Mouse (Mus musculus): ENCODE results near the gene Dcps. TPM values are rescaled to one million over a fixed set of nuclear protein-coding genes. Genes with fewer than 3 reads are reported as not detected.

Gene Dcps
- 73.4 and 79.2 TPM in 2 replicates for polyA plus RNA-seq (2015; fragmentation: Nextera tagmentation; extraction: Ambion mirVana)

GRCm38 (mm10) chr9:35175251-35176123 lies at the start of gene Dcps:
Dcps (minus strand) TSS chr9:35176061.
- Histone ChIP-seq H3K4me3 (ENCODE audit: low read depth, low read length) (peak within 1 kb of the TSS; percentile 54), H3K4me1 (ENCODE audit: control insufficient read depth, insufficient read depth, low read length) (peaks cover 12% of the 10 kb centered on the region), H3K4me2 (ENCODE audit: low read length) (peak within 1 kb of the TSS; percentile 93), H3K9ac (ENCODE audit: low read depth, low read length) (peak within 1 kb of the TSS; percentile 68), H3K36me3 (ENCODE audit: control insufficient read depth, insufficient read depth, low read length) (no peaks in the 10 kb centered on the region), H3K27me3 (ENCODE audit: control insufficient read depth, insufficient read depth, low read depth, low read length) (no peaks in the 10 kb centered on the region), H3K9me3 (replicated peaks; ENCODE audit: control insufficient read depth, low read length, poor library complexity, severe bottlenecking) (no peaks in the 10 kb centered on the region), H3K27ac (ENCODE audit: low read length) (peak within 1 kb of the TSS; percentile 93)
- peak; percentile 98 for ATAC-seq
- WGBS = 0% methylated on average over 38 of the region's 38 CpGs

- WGBS = 93% methylated on average over 3 of the region's 3 CpGs
- H3K4me3 ChIP-seq (ENCODE audit: low read depth, low read length) = no peak overlapping the region
- H3K27me3 ChIP-seq (ENCODE audit: control insufficient read depth, insufficient read depth, low read depth, low read length) = no peaks in the 10 kb centered on the region
- no peak overlapping the region for H3K9ac ChIP-seq (ENCODE audit: low read depth, low read length)
- peaks cover 18% of the 10 kb centered on the region for H3K36me3 ChIP-seq (ENCODE audit: control insufficient read depth, insufficient read depth, low read length)
- H3K27ac ChIP-seq (ENCODE audit: low read length) = no peak overlapping the region
- H3K4me1 ChIP-seq (ENCODE audit: control insufficient read depth, insufficient read depth, low read length) = no peaks in the 10 kb centered on the region
- H3K9me3 ChIP-seq (replicated peaks; ENCODE audit: control insufficient read depth, low read length, poor library complexity, severe bottlenecking) = no peaks in the 10 kb centered on the region
- ATAC-seq = no peak
- no peak overlapping the region for H3K4me2 ChIP-seq (ENCODE audit: low read length)
These were observed 47.6 kb upstream of the Dcps start for GRCm38 (mm10) chr9:35223466-35223865.

GRCm38 (mm10) chr9:35217963-35218362 lies 42.1 kb upstream of the Dcps start:
- H3K4me1 ChIP-seq (ENCODE audit: control insufficient read depth, insufficient read depth, low read length) = no peaks in the 10 kb centered on the region
- no peak overlapping the region for H3K4me3 ChIP-seq (ENCODE audit: low read depth, low read length)
- no peak for ATAC-seq
- no peaks in the 10 kb centered on the region for H3K27me3 ChIP-seq (ENCODE audit: control insufficient read depth, insufficient read depth, low read depth, low read length)
- no peak overlapping the region for H3K9ac ChIP-seq (ENCODE audit: low read depth, low read length)
- WGBS = 81% methylated on average over 1 of the region's 1 CpGs
- H3K27ac ChIP-seq (ENCODE audit: low read length) = no peak overlapping the region
- H3K4me2 ChIP-seq (ENCODE audit: low read length) = no peak overlapping the region
- no peaks in the 10 kb centered on the region for H3K9me3 ChIP-seq (replicated peaks; ENCODE audit: control insufficient read depth, low read length, poor library complexity, severe bottlenecking)
- peaks cover 39% of the 10 kb centered on the region for H3K36me3 ChIP-seq (ENCODE audit: control insufficient read depth, insufficient read depth, low read length)

- H3K4me1 ChIP-seq (ENCODE audit: control insufficient read depth, insufficient read depth, low read length) = peaks cover 17% of the 10 kb centered on the region
- H3K27ac ChIP-seq (ENCODE audit: low read length) = peak overlapping the region; percentile 64; the same call in 1 of the 2 replicates
- peaks cover 27% of the 10 kb centered on the region for H3K36me3 ChIP-seq (ENCODE audit: control insufficient read depth, insufficient read depth, low read length)
- WGBS = 36% methylated on average over 26 of the region's 26 CpGs
- H3K9ac ChIP-seq (ENCODE audit: low read depth, low read length) = peak overlapping the region; percentile 93
- no peaks in the 10 kb centered on the region for H3K9me3 ChIP-seq (replicated peaks; ENCODE audit: control insufficient read depth, low read length, poor library complexity, severe bottlenecking)
- H3K4me2 ChIP-seq (ENCODE audit: low read length) = peak overlapping the region; percentile 93
- peak overlapping the region; percentile 60 for H3K4me3 ChIP-seq (ENCODE audit: low read depth, low read length)
- H3K27me3 ChIP-seq (ENCODE audit: control insufficient read depth, insufficient read depth, low read depth, low read length) = no peaks in the 10 kb centered on the region
- no peak for ATAC-seq
These were observed 36.0 kb upstream of the Dcps start for GRCm38 (mm10) chr9:35211573-35212511.

GRCm38 (mm10) chr9:35210542-35211474 lies 34.9 kb upstream of the Dcps start, which contains the start of gene Foxred1:
Foxred1 (minus strand) TSS chr9:35211055.
- Histone ChIP-seq H3K27ac (ENCODE audit: low read length) (peak within 1 kb of the TSS; percentile 95), H3K36me3 (ENCODE audit: control insufficient read depth, insufficient read depth, low read length) (peaks cover 28% of the 10 kb centered on the region), H3K27me3 (ENCODE audit: control insufficient read depth, insufficient read depth, low read depth, low read length) (no peaks in the 10 kb centered on the region), H3K9ac (ENCODE audit: low read depth, low read length) (peak within 1 kb of the TSS; percentile 93), H3K4me1 (ENCODE audit: control insufficient read depth, insufficient read depth, low read length) (peaks cover 17% of the 10 kb centered on the region), H3K4me2 (ENCODE audit: low read length) (peak within 1 kb of the TSS; percentile 93), H3K9me3 (replicated peaks; ENCODE audit: control insufficient read depth, low read length, poor library complexity, severe bottlenecking) (no peaks in the 10 kb centered on the region), H3K4me3 (ENCODE audit: low read depth, low read length) (peak within 1 kb of the TSS; percentile 60)
- ATAC-seq = peak; percentile 99
- 1% methylated on average over 59 of the region's 72 CpGs for WGBS

- Histone ChIP-seq H3K27ac (ENCODE audit: low read length) (no peak overlapping the region), H3K36me3 (ENCODE audit: control insufficient read depth, insufficient read depth, low read length) (peaks cover 21% of the 10 kb centered on the region), H3K4me1 (ENCODE audit: control insufficient read depth, insufficient read depth, low read length) (peaks cover 8% of the 10 kb centered on the region), H3K9me3 (replicated peaks; ENCODE audit: control insufficient read depth, low read length, poor library complexity, severe bottlenecking) (no peaks in the 10 kb centered on the region), H3K27me3 (ENCODE audit: control insufficient read depth, insufficient read depth, low read depth, low read length) (no peaks in the 10 kb centered on the region), H3K9ac (ENCODE audit: low read depth, low read length) (no peak overlapping the region), H3K4me2 (ENCODE audit: low read length) (no peak overlapping the region), H3K4me3 (ENCODE audit: low read depth, low read length) (no peak overlapping the region)
- no peak for ATAC-seq
- WGBS = 93% methylated on average over 2 of the region's 2 CpGs
These were observed 28.6 kb upstream of the Dcps start for GRCm38 (mm10) chr9:35204421-35204820.

GRCm38 (mm10) chr9:35203536-35203935 lies 27.7 kb upstream of the Dcps start:
- no peak overlapping the region; the same call in 1 of the 2 replicates for H3K27ac ChIP-seq (ENCODE audit: low read length)
- 78% methylated on average over 3 of the region's 3 CpGs for WGBS
- H3K27me3 ChIP-seq (ENCODE audit: control insufficient read depth, insufficient read depth, low read depth, low read length) = no peaks in the 10 kb centered on the region
- H3K4me2 ChIP-seq (ENCODE audit: low read length) = no peak overlapping the region
- H3K4me3 ChIP-seq (ENCODE audit: low read depth, low read length) = no peak overlapping the region
- peaks cover 8% of the 10 kb centered on the region for H3K4me1 ChIP-seq (ENCODE audit: control insufficient read depth, insufficient read depth, low read length)
- ATAC-seq = no peak
- H3K9ac ChIP-seq (ENCODE audit: low read depth, low read length) = no peak overlapping the region
- no peaks in the 10 kb centered on the region for H3K9me3 ChIP-seq (replicated peaks; ENCODE audit: control insufficient read depth, low read length, poor library complexity, severe bottlenecking)
- peaks cover 21% of the 10 kb centered on the region for H3K36me3 ChIP-seq (ENCODE audit: control insufficient read depth, insufficient read depth, low read length)

- Histone ChIP-seq H3K9me3 (replicated peaks; ENCODE audit: control insufficient read depth, low read length, poor library complexity, severe bottlenecking) (no peaks in the 10 kb centered on the region), H3K27ac (ENCODE audit: low read length) (no peak overlapping the region), H3K27me3 (ENCODE audit: control insufficient read depth, insufficient read depth, low read depth, low read length) (no peaks in the 10 kb centered on the region), H3K4me3 (ENCODE audit: low read depth, low read length) (peak overlapping the region; percentile 58), H3K9ac (ENCODE audit: low read depth, low read length) (peak overlapping the region; percentile 76), H3K36me3 (ENCODE audit: control insufficient read depth, insufficient read depth, low read length) (peaks cover 12% of the 10 kb centered on the region; the same call in 1 of the 2 replicates), H3K4me1 (ENCODE audit: control insufficient read depth, insufficient read depth, low read length) (peaks cover 8% of the 10 kb centered on the region), H3K4me2 (ENCODE audit: low read length) (peak overlapping the region; percentile 87)
- 52% methylated on average over 9 of the region's 9 CpGs for WGBS
- ATAC-seq = 0 out of 2 replicates have a peak, but pooled peaks have one; percentile 4
These were observed 24.7 kb upstream of the Dcps start for GRCm38 (mm10) chr9:35200529-35201060.

Measured in midbrain, embryonic 16.5 days (tissue).